Mouse (Mus musculus): ENCODE measurements around the gene Dohh. TPM values are rescaled to one million over a fixed set of nuclear protein-coding genes. Genes with fewer than 3 reads are reported as not detected.

Dohh gene
- total and polyA plus RNA-seq, 3 experiments = 78.2 to 131 (median 81.7) TPM

DNA sequence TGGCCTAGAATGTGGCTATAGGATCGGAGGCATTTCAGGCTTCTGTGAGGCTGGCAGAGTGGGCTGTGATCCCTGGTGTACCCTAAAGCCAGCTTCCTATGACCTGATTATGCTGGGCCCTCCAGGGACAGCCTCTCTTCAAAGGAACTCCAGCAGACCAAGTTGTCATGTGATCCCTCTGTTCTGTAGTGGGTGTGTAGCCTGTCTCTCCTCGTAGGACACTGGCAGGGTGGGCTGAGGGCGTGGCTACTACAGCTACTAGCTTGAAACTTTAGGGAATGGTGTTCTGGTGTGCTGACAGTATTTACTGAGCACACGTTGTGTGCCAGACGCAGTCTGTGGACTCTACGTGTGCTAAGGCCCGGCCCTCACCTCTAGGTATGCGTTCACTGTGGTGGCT is 23.5 kb upstream of the Dohh start:
- TF ChIP-seq E2F4 (IDR thresholded peaks at IDR 0.05; ENCODE audit: insufficient replicate concordance, low read depth, low read length) (no peak), SMC3 (IDR thresholded peaks at IDR 0.05; ENCODE audit: low read depth, low read length) (no peak), HCFC1 (IDR thresholded peaks at IDR 0.05; ENCODE audit: low read depth, low read length) (no peak), JUN (IDR thresholded peaks at IDR 0.05; ENCODE audit: insufficient read depth, low read depth, low read length) (no peak)
- DNase-seq (ENCODE audit: extremely low read depth) = no peak
- Histone ChIP-seq H3K4me3 (replicated peaks in 1 of 3; ENCODE audit: low read depth in 2 of 3, low read length in 2 of 3, poor library complexity in 1 of 3) (no peak overlapping the region), H3K9me3 (replicated peaks; ENCODE audit: low read length) (no peaks in the 10 kb centered on the region), H3K79me2 (replicated peaks; ENCODE audit: control insufficient read depth, extremely low read depth, insufficient read depth, poor library complexity, severe bottlenecking) (no peaks in the 10 kb centered on the region; the same call in 1 of the 2 replicates), H3K36me3 (replicated peaks in 1 of 2; ENCODE audit: control insufficient read depth in 1 of 2, insufficient read depth in 1 of 2, low read length in 1 of 2) (peaks cover 43 to 63% of the 10 kb centered on the region in 2 experiments), H3K4me2 (ENCODE audit: insufficient read depth, low read depth, poor library complexity, severe bottlenecking) (no peak overlapping the region), H3K9ac (ENCODE audit: insufficient read depth, low read depth) (no peak overlapping the region), H3K27me3 (replicated peaks) (no peaks in the 10 kb centered on the region), H3K27ac (ENCODE audit: insufficient read depth, low read depth) (0 out of 2 replicates have a peak overlapping the region, but pooled peaks have one; percentile 12), H3K4me1 (ENCODE audit: control insufficient read depth in 1 of 2, insufficient read depth in 2 of 2) (peaks cover 45 to 82% of the 10 kb centered on the region in 2 experiments)
- dilution Hi-C loops (cut with MboI; ENCODE audit: extremely low pct_ligation_motif_present, extremely low pct_unique_long_range_greater_than_20kb, low sequenced_read_pairs) (no loop called here), in situ Hi-C loops (cut with MboI; ENCODE audit: low pct_ligation_motif_present, low pct_unique_long_range_greater_than_20kb, low sequenced_read_pairs) (no loop called here)

DNA sequence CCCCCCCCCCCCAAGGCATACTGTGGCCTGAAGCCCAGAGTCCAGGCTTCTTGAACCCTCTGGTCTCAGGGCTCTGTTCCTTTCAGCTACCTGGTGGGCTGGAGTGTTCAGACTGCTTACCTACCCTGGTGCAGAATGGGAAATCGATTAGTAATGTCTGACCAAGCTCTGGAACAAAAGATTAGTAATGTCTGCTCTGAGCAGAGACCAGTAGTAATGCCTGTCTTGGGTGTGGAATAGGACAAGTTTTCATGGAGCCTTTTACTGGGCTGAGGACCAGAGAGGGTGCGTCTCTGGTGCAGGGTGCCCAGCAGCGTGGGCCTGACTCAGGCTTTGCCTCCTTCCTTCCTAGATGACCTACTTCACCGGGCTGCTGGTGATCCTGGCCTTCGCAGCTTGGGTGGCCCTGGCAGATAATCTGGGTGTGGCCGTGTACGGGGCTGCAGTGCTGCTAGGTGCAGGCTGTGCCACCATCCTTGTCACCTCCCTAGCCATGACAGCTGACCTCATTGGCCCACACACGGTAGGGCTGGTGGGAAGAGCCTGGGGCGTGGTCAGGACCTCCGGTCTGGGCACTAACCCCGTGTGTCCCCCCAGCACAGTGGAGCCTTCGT is 21.8 kb upstream of the Dohh start:
- in situ Hi-C loops (cut with MboI; ENCODE audit: low pct_ligation_motif_present, low pct_unique_long_range_greater_than_20kb, low sequenced_read_pairs) = no loop called here
- Histone ChIP-seq H3K4me3 (replicated peaks in 1 of 3; ENCODE audit: low read depth in 2 of 3, low read length in 2 of 3, poor library complexity in 1 of 3) (peak overlapping the region in 1 of 3 experiments; percentile 30), H3K36me3 (replicated peaks in 1 of 2; ENCODE audit: control insufficient read depth in 1 of 2, insufficient read depth in 1 of 2, low read length in 1 of 2) (peaks cover 60 to 81% of the 10 kb centered on the region in 2 experiments)

DNA sequence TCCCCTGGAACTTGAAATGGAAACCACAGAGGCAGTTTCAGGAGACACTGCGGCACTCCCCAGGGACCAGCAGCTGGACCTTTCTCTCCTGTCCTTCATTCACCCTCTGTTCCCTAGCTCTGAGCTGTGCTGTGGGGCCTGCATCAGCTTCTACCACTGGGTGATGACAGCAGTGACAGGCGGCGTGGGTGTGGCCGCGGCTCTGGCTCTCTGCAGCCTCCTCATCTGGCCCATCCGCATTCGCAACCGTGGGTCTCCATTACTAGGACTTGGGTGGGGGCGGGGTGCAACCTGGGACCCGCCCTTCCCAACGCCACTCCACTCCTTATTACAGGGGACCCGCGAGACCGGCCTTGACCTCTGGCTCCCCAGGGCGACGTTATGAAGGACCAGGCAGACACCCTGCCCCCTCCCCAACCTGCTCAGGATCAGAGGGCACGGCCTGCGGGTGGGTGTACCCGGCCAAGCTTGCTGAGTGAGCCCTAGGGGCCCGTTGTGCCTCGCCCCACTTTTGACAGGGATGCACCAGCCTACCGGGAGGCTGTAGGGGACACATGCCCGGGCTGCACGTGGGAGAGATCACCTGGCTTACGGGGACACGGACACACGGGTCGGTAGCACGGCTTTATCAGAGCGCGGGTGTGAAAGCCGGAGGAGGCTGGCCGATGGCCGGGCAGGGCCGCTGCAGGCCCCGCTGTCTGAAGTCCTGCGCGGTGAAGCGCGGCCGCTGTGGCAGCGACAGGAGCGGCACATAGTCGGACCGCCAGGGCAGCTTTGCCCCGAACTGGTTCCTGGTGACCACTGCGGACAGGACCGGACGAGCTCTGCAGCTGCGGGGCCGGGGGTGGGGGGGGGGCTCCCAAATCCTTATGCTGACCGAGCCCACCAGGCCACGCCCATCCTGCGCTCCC is 20.5 kb upstream of the Dohh start:
- Histone ChIP-seq H3K27me3 (replicated peaks) (no peaks in the 10 kb centered on the region), H3K9me3 (replicated peaks; ENCODE audit: low read length) (no peaks in the 10 kb centered on the region), H3K9ac (ENCODE audit: insufficient read depth, low read depth) (no peak overlapping the region), H3K4me1 (ENCODE audit: control insufficient read depth in 1 of 2, insufficient read depth in 2 of 2) (peaks cover 42 to 81% of the 10 kb centered on the region in 2 experiments), H3K4me2 (ENCODE audit: insufficient read depth, low read depth, poor library complexity, severe bottlenecking) (no peak overlapping the region), H3K27ac (ENCODE audit: insufficient read depth, low read depth) (peak overlapping the region; percentile 7; the same call in 1 of the 2 replicates), H3K4me3 (replicated peaks in 1 of 3; ENCODE audit: low read depth in 2 of 3, low read length in 2 of 3, poor library complexity in 1 of 3) (peak overlapping the region in 1 of 3 experiments; percentile 3), H3K79me2 (replicated peaks; ENCODE audit: control insufficient read depth, extremely low read depth, insufficient read depth, poor library complexity, severe bottlenecking) (no peaks in the 10 kb centered on the region), H3K36me3 (replicated peaks in 1 of 2; ENCODE audit: control insufficient read depth in 1 of 2, insufficient read depth in 1 of 2, low read length in 1 of 2) (peaks cover 72 to 93% of the 10 kb centered on the region in 2 experiments)
- DNase-seq (ENCODE audit: extremely low read depth) = no peak
- in situ Hi-C loops (cut with MboI; ENCODE audit: low pct_ligation_motif_present, low pct_unique_long_range_greater_than_20kb, low sequenced_read_pairs) = no loop called here
- TF ChIP-seq IRF4 (IDR thresholded peaks at IDR 0.05; ENCODE audit: low read depth, low read length) (0 out of 2 replicates have a peak, but pooled peaks have one; percentile 21), RCOR1 (conservative IDR thresholded peaks at IDR 0.05; ENCODE audit: low read depth, low read length) (no peak), CHD2 (IDR thresholded peaks at IDR 0.05; ENCODE audit: low read length) (0 out of 2 replicates have a peak, but pooled peaks have one; percentile 37), TCF12 (IDR thresholded peaks at IDR 0.05; ENCODE audit: low read depth, low read length) (0 out of 2 replicates have a peak, but pooled peaks have one; percentile 10)
- dilution Hi-C loops (cut with MboI; ENCODE audit: extremely low pct_ligation_motif_present, extremely low pct_unique_long_range_greater_than_20kb, low sequenced_read_pairs) = no loop called here

More for the DNA sequence above, 21.8 kb upstream of the Dohh start:
- no peaks in the 10 kb centered on the region for H3K27me3 ChIP-seq (replicated peaks)
- peaks cover 44 to 86% of the 10 kb centered on the region in 2 experiments for H3K4me1 ChIP-seq (ENCODE audit: control insufficient read depth in 1 of 2, insufficient read depth in 2 of 2)
- H3K9me3 ChIP-seq (replicated peaks; ENCODE audit: low read length) = no peaks in the 10 kb centered on the region
- H3K4me2 ChIP-seq (ENCODE audit: insufficient read depth, low read depth, poor library complexity, severe bottlenecking) = no peak overlapping the region
- no peak for TF ChIP-seq MEF2A (IDR thresholded peaks at IDR 0.05; ENCODE audit: borderline replicate concordance, low read depth, low read length)
- TF ChIP-seq ELF1 (IDR thresholded peaks at IDR 0.05; ENCODE audit: low read depth, low read length) = no peak
- TF ChIP-seq ZMIZ1 (IDR thresholded peaks at IDR 0.05; ENCODE audit: low read depth, low read length) = no peak
- no peak for DNase-seq (ENCODE audit: extremely low read depth)
- dilution Hi-C loops (cut with MboI; ENCODE audit: extremely low pct_ligation_motif_present, extremely low pct_unique_long_range_greater_than_20kb, low sequenced_read_pairs) = no loop called here
- peak overlapping the region; percentile 25; the same call in 1 of the 2 replicates for H3K27ac ChIP-seq (ENCODE audit: insufficient read depth, low read depth)
- no peaks in the 10 kb centered on the region; the same call in 1 of the 2 replicates for H3K79me2 ChIP-seq (replicated peaks; ENCODE audit: control insufficient read depth, extremely low read depth, insufficient read depth, poor library complexity, severe bottlenecking)
- no peak overlapping the region for H3K9ac ChIP-seq (ENCODE audit: insufficient read depth, low read depth)

Measured in CH12.LX (cell line).